Mouse (Mus musculus): Measurements from ENCODE around the gene Pla2g5.

- TF ChIP-seq CTCF (IDR thresholded peaks at IDR 0.05; ENCODE audit: control insufficient read depth, insufficient read depth, insufficient replicate concordance, low read depth, low read length) (no peak), POLR2A (IDR thresholded peaks at IDR 0.05; ENCODE audit: control insufficient read depth, low read depth, low read length) (no peak)
Measured at GRCm38 (mm10) chr4:138791452-138791851, 71.8 kb downstream of the Pla2g5 start.
